Mouse (Mus musculus): ENCODE measurements at regions not wholly inside any gene's neighbourhood (a gene's known extent, or its start where the extent isn't known, plus 50 kb on each side); places are given as distances from the start of the nearest gene placed in this dataset.

GRCm38 (mm10) chr4:94235650-94236206 is 320.6 kb upstream of the Gm10306 start:
- H3K27me3 ChIP-seq (ENCODE audit: control insufficient read depth, insufficient read depth, low read length), result no peaks in the 10 kb centered on the region
- H3K36me3 ChIP-seq (ENCODE audit: control insufficient read depth, insufficient read depth, low read length), result no peaks in the 10 kb centered on the region
- DNase-seq (ENCODE audit: low spot score) (no peak), ATAC-seq (replicated peaks; ENCODE audit: low FRiP score) (no peak)
- no peak overlapping the region for H3K4me3 ChIP-seq (ENCODE audit: low read depth, low read length)
- H3K9me3 ChIP-seq (ENCODE audit: control insufficient read depth, low read length), result no peaks in the 10 kb centered on the region
- no peaks in the 10 kb centered on the region for H3K4me1 ChIP-seq (replicated peaks; ENCODE audit: control insufficient read depth, insufficient read depth, low read length)
- H3K9ac ChIP-seq (ENCODE audit: low read length), result no peak overlapping the region
- H3K27ac ChIP-seq (ENCODE audit: low read depth, low read length), result no peak overlapping the region
- H3K4me2 ChIP-seq (ENCODE audit: low read depth, low read length, severe bottlenecking), result no peak overlapping the region
- 88% methylated on average over 2 of the region's 2 CpGs for WGBS

GRCm38 (mm10) chr4:94256026-94256425 is 300.3 kb upstream of the Gm10306 start:
- Histone ChIP-seq H3K36me3 (ENCODE audit: control insufficient read depth, insufficient read depth, low read length) (no peaks in the 10 kb centered on the region), H3K27me3 (ENCODE audit: control insufficient read depth, insufficient read depth, low read length) (no peaks in the 10 kb centered on the region), H3K4me1 (replicated peaks; ENCODE audit: control insufficient read depth, insufficient read depth, low read length) (no peaks in the 10 kb centered on the region), H3K27ac (ENCODE audit: low read depth, low read length) (no peak overlapping the region), H3K9ac (ENCODE audit: low read length) (no peak overlapping the region), H3K9me3 (ENCODE audit: control insufficient read depth, low read length) (no peaks in the 10 kb centered on the region), H3K4me3 (ENCODE audit: low read depth, low read length) (no peak overlapping the region), H3K4me2 (ENCODE audit: low read depth, low read length, severe bottlenecking) (no peak overlapping the region)
- no peak for DNase-seq (ENCODE audit: low spot score)
- no peak for ATAC-seq (replicated peaks; ENCODE audit: low FRiP score)
- WGBS, result 85% methylated on average over 1 of the region's 1 CpGs

GRCm38 (mm10) chr4:94261136-94261535 is 295.2 kb upstream of the Gm10306 start:
- Histone ChIP-seq H3K4me3 (ENCODE audit: low read depth, low read length) (no peak overlapping the region), H3K9ac (ENCODE audit: low read length) (no peak overlapping the region), H3K4me1 (replicated peaks; ENCODE audit: control insufficient read depth, insufficient read depth, low read length) (no peaks in the 10 kb centered on the region), H3K27me3 (ENCODE audit: control insufficient read depth, insufficient read depth, low read length) (no peaks in the 10 kb centered on the region), H3K4me2 (ENCODE audit: low read depth, low read length, severe bottlenecking) (no peak overlapping the region), H3K36me3 (ENCODE audit: control insufficient read depth, insufficient read depth, low read length) (no peaks in the 10 kb centered on the region), H3K9me3 (ENCODE audit: control insufficient read depth, low read length) (no peaks in the 10 kb centered on the region), H3K27ac (ENCODE audit: low read depth, low read length) (no peak overlapping the region)
- no peak for ATAC-seq (replicated peaks; ENCODE audit: low FRiP score)
- no peak for DNase-seq (ENCODE audit: low spot score)

- Histone ChIP-seq H3K4me3 (ENCODE audit: low read depth, low read length) (no peak overlapping the region), H3K9ac (ENCODE audit: low read length) (no peak overlapping the region), H3K9me3 (ENCODE audit: control insufficient read depth, low read length) (no peaks in the 10 kb centered on the region), H3K27me3 (ENCODE audit: control insufficient read depth, insufficient read depth, low read length) (no peaks in the 10 kb centered on the region), H3K36me3 (ENCODE audit: control insufficient read depth, insufficient read depth, low read length) (no peaks in the 10 kb centered on the region), H3K4me1 (replicated peaks; ENCODE audit: control insufficient read depth, insufficient read depth, low read length) (no peaks in the 10 kb centered on the region), H3K4me2 (ENCODE audit: low read depth, low read length, severe bottlenecking) (no peak overlapping the region), H3K27ac (ENCODE audit: low read depth, low read length) (no peak overlapping the region)
- DNase-seq (ENCODE audit: low spot score) (no peak), ATAC-seq (replicated peaks; ENCODE audit: low FRiP score) (no peak)
Observed at GRCm38 (mm10) chr4:94281732-94282131, 274.6 kb upstream of the Gm10306 start.

- no peak for DNase-seq (ENCODE audit: low spot score)
- Histone ChIP-seq H3K4me3 (ENCODE audit: low read depth, low read length) (no peak overlapping the region), H3K36me3 (ENCODE audit: control insufficient read depth, insufficient read depth, low read length) (no peaks in the 10 kb centered on the region), H3K9me3 (ENCODE audit: control insufficient read depth, low read length) (no peaks in the 10 kb centered on the region), H3K27ac (ENCODE audit: low read depth, low read length) (no peak overlapping the region), H3K4me2 (ENCODE audit: low read depth, low read length, severe bottlenecking) (no peak overlapping the region), H3K9ac (ENCODE audit: low read length) (no peak overlapping the region), H3K4me1 (replicated peaks; ENCODE audit: control insufficient read depth, insufficient read depth, low read length) (no peaks in the 10 kb centered on the region), H3K27me3 (ENCODE audit: control insufficient read depth, insufficient read depth, low read length) (no peaks in the 10 kb centered on the region; the same call in 1 of the 2 replicates)
- 0 out of 2 replicates have a peak, but pooled peaks have one; percentile 57 for ATAC-seq (replicated peaks; ENCODE audit: low FRiP score)
Observed at GRCm38 (mm10) chr4:94292150-94292549, 264.2 kb upstream of the Gm10306 start.

GRCm38 (mm10) chr4:94317298-94317697 is 239.0 kb upstream of the Gm10306 start:
- H3K4me3 ChIP-seq (ENCODE audit: low read depth, low read length), result no peak overlapping the region
- no peaks in the 10 kb centered on the region for H3K27me3 ChIP-seq (ENCODE audit: control insufficient read depth, insufficient read depth, low read length)
- no peak overlapping the region for H3K27ac ChIP-seq (ENCODE audit: low read depth, low read length)
- H3K4me1 ChIP-seq (replicated peaks; ENCODE audit: control insufficient read depth, insufficient read depth, low read length), result no peaks in the 10 kb centered on the region
- H3K9ac ChIP-seq (ENCODE audit: low read length), result no peak overlapping the region
- no peak overlapping the region for H3K4me2 ChIP-seq (ENCODE audit: low read depth, low read length, severe bottlenecking)
- DNase-seq (ENCODE audit: low spot score) (no peak), ATAC-seq (replicated peaks; ENCODE audit: low FRiP score) (no peak)
- no peaks in the 10 kb centered on the region for H3K36me3 ChIP-seq (ENCODE audit: control insufficient read depth, insufficient read depth, low read length)
- H3K9me3 ChIP-seq (ENCODE audit: control insufficient read depth, low read length), result no peaks in the 10 kb centered on the region

GRCm38 (mm10) chr4:94326759-94327158 is 229.6 kb upstream of the Gm10306 start:
- WGBS, result 88% methylated on average over 2 of the region's 2 CpGs
- H3K9ac ChIP-seq (ENCODE audit: low read length), result no peak overlapping the region
- no peak overlapping the region for H3K27ac ChIP-seq (ENCODE audit: low read depth, low read length)
- H3K36me3 ChIP-seq (ENCODE audit: control insufficient read depth, insufficient read depth, low read length), result no peaks in the 10 kb centered on the region
- H3K4me3 ChIP-seq (ENCODE audit: low read depth, low read length), result no peak overlapping the region
- no peak for DNase-seq (ENCODE audit: low spot score)
- H3K9me3 ChIP-seq (ENCODE audit: control insufficient read depth, low read length), result no peaks in the 10 kb centered on the region
- no peak for ATAC-seq (replicated peaks; ENCODE audit: low FRiP score)
- no peaks in the 10 kb centered on the region for H3K27me3 ChIP-seq (ENCODE audit: control insufficient read depth, insufficient read depth, low read length)
- H3K4me2 ChIP-seq (ENCODE audit: low read depth, low read length, severe bottlenecking), result no peak overlapping the region
- H3K4me1 ChIP-seq (replicated peaks; ENCODE audit: control insufficient read depth, insufficient read depth, low read length), result no peaks in the 10 kb centered on the region

- no peak for DNase-seq (ENCODE audit: low spot score)
- H3K4me2 ChIP-seq (ENCODE audit: low read depth, low read length, severe bottlenecking), result no peak overlapping the region
- H3K36me3 ChIP-seq (ENCODE audit: control insufficient read depth, insufficient read depth, low read length), result no peaks in the 10 kb centered on the region
- H3K4me1 ChIP-seq (replicated peaks; ENCODE audit: control insufficient read depth, insufficient read depth, low read length), result no peaks in the 10 kb centered on the region
- ATAC-seq (replicated peaks; ENCODE audit: low FRiP score), result no peak
- H3K27ac ChIP-seq (ENCODE audit: low read depth, low read length), result no peak overlapping the region
- no peaks in the 10 kb centered on the region for H3K9me3 ChIP-seq (ENCODE audit: control insufficient read depth, low read length)
- no peak overlapping the region for H3K4me3 ChIP-seq (ENCODE audit: low read depth, low read length)
- no peak overlapping the region for H3K9ac ChIP-seq (ENCODE audit: low read length)
- H3K27me3 ChIP-seq (ENCODE audit: control insufficient read depth, insufficient read depth, low read length), result no peaks in the 10 kb centered on the region
Observed at GRCm38 (mm10) chr4:94343331-94343730, 213.0 kb upstream of the Gm10306 start.

- no peak for DNase-seq (ENCODE audit: low spot score)
- H3K4me1 ChIP-seq (replicated peaks; ENCODE audit: control insufficient read depth, insufficient read depth, low read length), result no peaks in the 10 kb centered on the region
- no peak for ATAC-seq (replicated peaks; ENCODE audit: low FRiP score)
- no peak overlapping the region for H3K4me2 ChIP-seq (ENCODE audit: low read depth, low read length, severe bottlenecking)
- H3K4me3 ChIP-seq (ENCODE audit: low read depth, low read length), result no peak overlapping the region
- H3K36me3 ChIP-seq (ENCODE audit: control insufficient read depth, insufficient read depth, low read length), result no peaks in the 10 kb centered on the region
- no peak overlapping the region for H3K9ac ChIP-seq (ENCODE audit: low read length)
- H3K27me3 ChIP-seq (ENCODE audit: control insufficient read depth, insufficient read depth, low read length), result no peaks in the 10 kb centered on the region
- H3K9me3 ChIP-seq (ENCODE audit: control insufficient read depth, low read length), result no peaks in the 10 kb centered on the region
- no peak overlapping the region for H3K27ac ChIP-seq (ENCODE audit: low read depth, low read length)
- 40% methylated on average over 1 of the region's 1 CpGs for WGBS
Observed at GRCm38 (mm10) chr4:94349273-94349672, 207.1 kb upstream of the Gm10306 start.

All from forebrain, embryonic 11.5 days (tissue).